Mouse (Mus musculus): ENCODE results near the gene Lrba. TPM values are rescaled to one million over a fixed set of nuclear protein-coding genes. Genes with fewer than 3 reads are reported as not detected.

Gene Lrba
- polyA plus RNA-seq, 1 experiment from 2014 or later = 2.4 TPM

DNA sequence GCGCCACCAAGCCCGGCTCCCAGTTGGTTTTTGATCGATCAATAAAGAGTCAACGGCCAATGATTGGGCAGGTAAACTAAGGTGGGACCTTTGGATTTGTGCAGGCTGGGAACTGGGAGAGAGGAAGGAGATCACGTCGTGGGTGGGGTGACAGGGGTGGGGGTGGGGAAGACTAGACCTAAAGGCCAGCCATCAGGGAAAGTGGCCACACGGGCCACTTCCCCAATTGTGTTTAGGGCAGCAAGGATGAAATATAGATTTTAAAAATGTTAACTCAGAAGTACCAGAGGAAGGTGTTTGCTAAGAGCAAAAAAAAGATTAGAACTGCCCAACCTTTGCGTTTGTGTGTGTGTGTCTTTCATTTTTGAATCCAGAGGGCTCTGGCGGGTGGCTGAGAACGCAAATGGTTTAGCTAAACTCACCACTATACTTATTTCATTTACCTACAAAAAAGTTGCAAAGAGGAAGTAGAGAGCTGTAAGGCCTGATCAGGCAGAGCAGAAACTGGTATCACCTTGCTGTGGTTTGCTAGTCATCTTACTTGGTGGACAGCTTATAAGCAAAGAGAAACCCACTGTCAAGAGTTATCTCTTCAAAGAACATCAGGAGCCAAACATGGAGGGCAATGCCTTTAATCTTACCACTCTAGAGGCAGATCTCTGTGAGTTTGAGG, 14.1 kb upstream of the Lrba start:
- Histone ChIP-seq H3K4me1 (replicated peaks) (no peaks in the 10 kb centered on the region), H3K27me3 (no peaks in the 10 kb centered on the region), H3K9me3 (replicated peaks) (no peaks in the 10 kb centered on the region), H3K4me3 (replicated peaks) (no peak overlapping the region), H3K4me2 (no peak overlapping the region), H3K9ac (no peak overlapping the region), H3K36me3 (replicated peaks) (no peaks in the 10 kb centered on the region), H3K27ac (replicated peaks) (no peak overlapping the region)
- 52% methylated on average over 10 of the region's 10 CpGs for WGBS (ENCODE audit: insufficient replicate concordance)
- no peak for ATAC-seq (ENCODE audit: insufficient read depth)

DNA sequence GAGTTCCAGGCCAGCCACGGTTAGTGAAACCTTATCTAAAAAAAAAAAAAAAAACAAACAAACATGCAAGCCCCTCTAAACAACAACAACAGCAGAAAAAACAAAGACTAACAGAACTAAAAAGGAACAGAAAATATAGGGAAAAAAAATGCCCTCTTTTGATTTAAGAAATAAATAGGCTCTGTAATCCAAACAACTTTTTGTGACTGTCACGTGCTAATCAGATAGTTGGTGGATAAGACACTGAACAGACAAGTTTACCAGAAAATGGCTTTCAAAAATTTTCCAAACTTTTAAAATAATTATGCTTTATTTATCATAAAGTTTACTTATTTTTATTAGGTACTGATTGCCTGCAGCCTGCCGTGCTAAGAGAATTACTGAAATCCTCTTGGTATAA, 13.5 kb upstream of the Lrba start:
- WGBS (ENCODE audit: insufficient replicate concordance) = 52% methylated on average over 3 of the region's 3 CpGs
- no peaks in the 10 kb centered on the region for H3K9me3 ChIP-seq (replicated peaks)
- no peak for ATAC-seq (ENCODE audit: insufficient read depth)
- no peak overlapping the region for H3K27ac ChIP-seq (replicated peaks)
- H3K36me3 ChIP-seq (replicated peaks) = no peaks in the 10 kb centered on the region
- no peak overlapping the region for H3K9ac ChIP-seq
- H3K4me1 ChIP-seq (replicated peaks) = no peaks in the 10 kb centered on the region
- no peaks in the 10 kb centered on the region for H3K27me3 ChIP-seq
- no peak overlapping the region for H3K4me2 ChIP-seq
- no peak overlapping the region for H3K4me3 ChIP-seq (replicated peaks)

DNA sequence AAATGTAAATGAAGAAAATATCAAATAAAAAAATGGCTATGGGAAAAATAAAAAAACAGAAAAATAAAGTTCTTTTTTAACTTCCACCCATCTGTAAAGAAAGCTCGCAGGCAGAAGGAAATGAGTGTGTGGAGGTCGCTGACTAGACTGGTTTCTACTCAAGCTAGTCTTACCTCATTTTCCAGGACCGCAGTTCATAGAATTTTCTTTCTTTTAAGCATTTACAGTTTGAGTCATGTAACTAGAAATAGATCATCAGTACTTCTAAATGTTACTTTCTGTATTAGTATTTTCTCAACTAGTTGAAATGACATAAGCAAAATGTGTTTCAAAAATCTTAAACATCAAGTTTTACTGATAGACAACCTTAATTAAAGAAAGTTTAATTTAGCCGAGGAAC, 10.2 kb upstream of the Lrba start:
- ATAC-seq (ENCODE audit: insufficient read depth) = no peak
- no peak overlapping the region for H3K4me3 ChIP-seq (replicated peaks)
- H3K27me3 ChIP-seq = no peaks in the 10 kb centered on the region
- H3K27ac ChIP-seq (replicated peaks) = no peak overlapping the region
- no peaks in the 10 kb centered on the region for H3K9me3 ChIP-seq (replicated peaks)
- no peaks in the 10 kb centered on the region for H3K36me3 ChIP-seq (replicated peaks)
- 57% methylated on average over 4 of the region's 4 CpGs for WGBS (ENCODE audit: insufficient replicate concordance)
- no peak overlapping the region for H3K9ac ChIP-seq
- H3K4me2 ChIP-seq = no peak overlapping the region
- no peaks in the 10 kb centered on the region for H3K4me1 ChIP-seq (replicated peaks)

DNA sequence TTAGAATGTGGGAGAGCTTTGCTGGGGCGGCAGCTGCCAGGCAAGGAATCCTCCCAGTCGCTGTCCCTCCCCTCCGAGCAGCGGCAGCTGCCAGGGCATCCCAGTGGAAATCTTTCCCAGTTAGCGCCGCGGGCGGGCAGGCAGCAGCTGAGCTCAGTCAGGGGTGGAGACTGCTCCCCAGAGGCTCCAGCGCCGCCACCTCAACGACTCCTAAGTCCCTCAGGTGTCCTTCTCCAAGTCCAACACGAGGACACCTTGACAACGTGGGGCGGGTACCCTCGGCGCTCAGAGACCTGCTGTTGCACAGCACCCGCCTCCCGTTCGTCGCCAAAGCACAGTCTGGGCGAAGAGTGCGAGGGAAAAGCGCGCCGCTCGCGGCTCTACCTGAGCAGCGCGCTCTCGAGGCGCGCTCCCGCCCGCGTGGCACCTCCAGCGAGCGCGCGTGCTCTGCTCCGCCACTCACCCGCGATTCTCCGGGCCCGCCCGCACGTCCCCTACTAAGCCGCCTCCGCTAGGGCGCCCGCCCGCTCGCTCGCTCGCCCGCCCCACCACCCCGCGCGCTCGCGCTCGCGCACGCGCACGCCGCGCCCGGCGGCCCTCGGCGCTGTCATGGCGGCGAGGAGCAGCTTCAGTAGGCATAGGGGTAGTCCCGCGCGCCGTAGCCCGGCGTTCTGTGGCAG, 706 bp upstream of the Lrba start:
- no peaks in the 10 kb centered on the region for H3K36me3 ChIP-seq (replicated peaks)
- peak overlapping the region; percentile 93 for H3K9ac ChIP-seq
- H3K27ac ChIP-seq (replicated peaks) = peak overlapping the region; percentile 95
- H3K4me1 ChIP-seq (replicated peaks) = peaks cover 21% of the 10 kb centered on the region
- under 1% methylated on average over 79 of the region's 79 CpGs for WGBS (ENCODE audit: insufficient replicate concordance)
- ATAC-seq (ENCODE audit: insufficient read depth) = peak; percentile 95
- no peaks in the 10 kb centered on the region for H3K9me3 ChIP-seq (replicated peaks)
- H3K4me2 ChIP-seq = peak overlapping the region; percentile 97
- no peaks in the 10 kb centered on the region for H3K27me3 ChIP-seq
- peak overlapping the region; percentile 97 for H3K4me3 ChIP-seq (replicated peaks)

DNA sequence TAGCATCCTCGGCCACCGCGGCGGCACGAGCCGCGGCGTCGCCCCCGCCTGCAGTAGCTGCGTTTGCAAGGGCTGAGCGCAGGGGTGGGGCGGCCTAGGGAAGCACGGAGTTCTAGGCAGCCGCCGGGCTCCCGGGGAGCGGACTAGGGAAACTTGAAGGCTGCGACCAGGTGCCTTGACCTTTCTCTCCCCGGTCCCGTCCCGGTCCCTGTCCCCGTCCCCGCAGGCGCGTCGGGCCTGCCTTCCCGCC, 241 bp upstream of the Lrba start:
- Histone ChIP-seq H3K27me3 (no peaks in the 10 kb centered on the region), H3K4me1 (replicated peaks) (peaks cover 21% of the 10 kb centered on the region), H3K9me3 (replicated peaks) (no peaks in the 10 kb centered on the region), H3K4me3 (replicated peaks) (peak overlapping the region; percentile 97), H3K27ac (replicated peaks) (peak overlapping the region; percentile 95), H3K4me2 (peak overlapping the region; percentile 97), H3K36me3 (replicated peaks) (peaks cover 4% of the 10 kb centered on the region; the same call in 1 of the 2 replicates), H3K9ac (peak overlapping the region; percentile 93)
- under 1% methylated on average over 27 of the region's 28 CpGs for WGBS (ENCODE audit: insufficient replicate concordance)
- no peak for ATAC-seq (ENCODE audit: insufficient read depth)

DNA sequence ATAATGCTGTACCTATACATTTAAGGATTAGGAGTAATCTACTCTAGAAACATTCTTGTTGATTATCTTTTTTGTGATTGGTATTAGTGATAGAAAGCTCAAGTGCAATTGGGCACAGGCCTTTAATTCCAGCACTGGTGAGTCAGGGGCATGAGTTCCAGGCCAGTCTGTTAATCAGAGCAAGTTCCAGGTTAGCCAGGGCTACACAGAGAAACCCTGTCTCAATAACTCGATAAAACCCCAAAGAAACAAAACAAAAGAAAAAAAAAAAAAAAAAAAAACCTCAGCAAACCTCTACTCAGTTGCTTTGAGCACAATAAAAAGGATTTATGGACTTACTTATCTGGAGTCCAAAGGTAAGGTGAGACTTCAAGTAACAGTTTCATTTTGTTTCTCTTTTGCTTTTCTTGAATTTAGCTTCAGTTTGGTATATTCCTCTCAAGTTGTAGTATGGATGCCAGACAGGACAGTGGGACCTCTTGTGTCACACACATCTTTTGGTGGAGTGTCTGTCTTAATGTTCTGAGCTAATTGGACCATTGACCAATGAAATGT, 7.1 kb downstream of the Lrba start:
- WGBS (ENCODE audit: insufficient replicate concordance) = 66% methylated on average over 1 of the region's 1 CpGs
- Histone ChIP-seq H3K4me3 (replicated peaks) (no peak overlapping the region), H3K9me3 (replicated peaks) (no peaks in the 10 kb centered on the region), H3K27ac (replicated peaks) (no peak overlapping the region), H3K4me2 (no peak overlapping the region), H3K4me1 (replicated peaks) (peaks cover 12% of the 10 kb centered on the region), H3K36me3 (replicated peaks) (peaks cover 7% of the 10 kb centered on the region; the same call in 1 of the 2 replicates), H3K27me3 (no peaks in the 10 kb centered on the region), H3K9ac (no peak overlapping the region)
- no peak for ATAC-seq (ENCODE audit: insufficient read depth)

DNA sequence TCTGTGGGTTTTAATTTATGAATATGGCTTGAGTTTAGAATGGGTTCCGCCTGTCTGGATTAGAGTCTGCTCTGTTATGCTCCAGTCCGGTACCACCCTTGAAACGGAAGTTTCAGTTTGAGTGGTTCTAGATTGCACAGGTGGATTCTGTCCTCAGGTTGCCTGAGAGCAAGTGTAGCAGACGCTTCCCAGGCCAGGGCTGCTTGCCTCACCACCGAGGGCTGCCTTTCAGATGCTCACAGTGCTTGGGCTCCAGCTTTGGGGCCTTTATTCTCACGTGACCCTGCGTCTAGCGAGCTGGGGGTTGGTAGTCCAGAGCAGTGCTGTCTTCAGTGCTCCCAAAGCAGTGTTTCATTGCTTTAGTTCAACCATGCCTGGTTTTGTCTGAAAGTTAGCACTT, 22.7 kb downstream of the Lrba start:
- H3K4me1 ChIP-seq (replicated peaks) = peaks cover 13% of the 10 kb centered on the region
- no peaks in the 10 kb centered on the region for H3K9me3 ChIP-seq (replicated peaks)
- no peak overlapping the region for H3K9ac ChIP-seq
- H3K4me2 ChIP-seq = no peak overlapping the region
- H3K27me3 ChIP-seq = no peaks in the 10 kb centered on the region
- no peak for ATAC-seq (ENCODE audit: insufficient read depth)
- H3K4me3 ChIP-seq (replicated peaks) = no peak overlapping the region
- no peak overlapping the region for H3K27ac ChIP-seq (replicated peaks)
- 76% methylated on average over 8 of the region's 8 CpGs for WGBS (ENCODE audit: insufficient replicate concordance)
- H3K36me3 ChIP-seq (replicated peaks) = no peaks in the 10 kb centered on the region

DNA sequence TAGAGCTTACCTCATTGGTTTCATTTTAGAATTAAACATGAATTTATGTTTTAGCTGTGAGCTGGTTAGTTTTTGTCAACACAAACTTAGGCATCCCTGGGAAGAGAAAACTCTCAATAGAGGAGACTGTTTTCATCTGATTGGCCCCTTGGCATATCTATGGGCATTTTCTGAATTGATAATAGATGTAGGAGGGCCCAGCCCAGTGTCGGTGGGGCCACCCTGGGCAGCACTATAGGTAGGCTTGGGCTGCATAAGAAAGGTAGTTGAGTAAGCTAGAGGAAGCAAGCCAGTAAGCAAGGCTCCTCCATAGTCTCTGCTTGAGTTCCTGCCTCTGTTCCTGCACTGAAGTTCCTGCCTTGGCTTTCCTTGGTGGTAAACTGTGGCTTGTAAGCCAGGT, 26.7 kb downstream of the Lrba start:
- Histone ChIP-seq H3K4me2 (peak overlapping the region; percentile 66), H3K36me3 (replicated peaks) (no peaks in the 10 kb centered on the region), H3K4me1 (replicated peaks) (peaks cover 33% of the 10 kb centered on the region), H3K9me3 (replicated peaks) (no peaks in the 10 kb centered on the region), H3K27me3 (no peaks in the 10 kb centered on the region), H3K27ac (replicated peaks) (peak overlapping the region; percentile 78), H3K4me3 (replicated peaks) (peak overlapping the region; percentile 47), H3K9ac (peak overlapping the region; percentile 41; the same call in 1 of the 2 replicates)
- ATAC-seq (ENCODE audit: insufficient read depth) = peak; percentile 98
- WGBS (ENCODE audit: insufficient replicate concordance) = 30% methylated on average over 1 of the region's 1 CpGs

DNA sequence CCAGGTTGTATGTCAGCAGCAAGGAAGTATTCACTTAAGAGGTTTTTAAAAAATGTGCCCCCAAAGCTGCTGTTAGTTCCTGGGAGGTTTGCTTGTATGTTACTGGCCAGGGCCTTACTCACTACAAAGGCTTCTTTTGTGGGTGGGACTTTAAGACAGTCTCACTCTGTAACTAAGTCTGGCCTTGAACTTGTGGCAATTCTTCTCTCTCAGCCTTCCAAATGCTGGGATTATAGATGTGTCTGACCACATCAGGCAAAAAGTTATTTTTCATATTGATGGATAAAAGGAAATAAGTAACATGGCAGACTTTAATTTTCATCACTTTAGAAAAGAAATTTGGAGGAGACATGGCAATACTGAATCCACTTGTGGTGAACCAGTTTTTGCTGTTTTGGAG, 28.1 kb downstream of the Lrba start:
- Histone ChIP-seq H3K9ac (0 out of 2 replicates have a peak overlapping the region, but pooled peaks have one; percentile 18), H3K36me3 (replicated peaks) (no peaks in the 10 kb centered on the region), H3K27ac (replicated peaks) (peak overlapping the region; percentile 64), H3K4me1 (replicated peaks) (peaks cover 33% of the 10 kb centered on the region), H3K27me3 (no peaks in the 10 kb centered on the region), H3K9me3 (replicated peaks) (no peaks in the 10 kb centered on the region), H3K4me2 (peak overlapping the region; percentile 42), H3K4me3 (replicated peaks) (peak overlapping the region; percentile 2; the same call in 1 of the 2 replicates)
- peak; percentile 45; the same call in 1 of the 2 replicates for ATAC-seq (ENCODE audit: insufficient read depth)

DNA sequence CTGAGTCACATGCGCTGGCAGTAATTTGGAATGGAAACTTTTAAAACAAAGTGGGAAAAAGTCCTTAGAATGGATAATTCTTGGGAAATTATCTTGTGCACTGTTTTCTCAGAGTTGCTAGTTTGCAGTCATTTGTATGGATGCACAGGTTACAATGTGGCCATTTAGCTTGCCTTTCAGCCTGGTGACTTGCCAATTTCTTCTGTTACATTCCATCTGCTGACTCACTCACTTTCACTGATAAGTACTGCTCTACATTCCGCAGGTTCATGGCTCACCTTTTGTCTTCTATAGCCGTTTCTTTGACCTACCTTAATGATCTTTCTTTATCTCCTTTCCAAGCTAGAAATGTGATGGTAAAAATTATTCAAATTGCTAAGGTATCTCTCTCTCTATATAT, 28.6 kb downstream of the Lrba start:
- H3K4me1 ChIP-seq (replicated peaks) = peaks cover 33% of the 10 kb centered on the region
- peak overlapping the region; percentile 64 for H3K27ac ChIP-seq (replicated peaks)
- peak overlapping the region; percentile 42 for H3K4me2 ChIP-seq
- no peaks in the 10 kb centered on the region for H3K36me3 ChIP-seq (replicated peaks)
- H3K9ac ChIP-seq = no peak overlapping the region
- peak; percentile 50; the same call in 1 of the 2 replicates for ATAC-seq (ENCODE audit: insufficient read depth)
- 49% methylated on average over 3 of the region's 3 CpGs for WGBS (ENCODE audit: insufficient replicate concordance)
- H3K4me3 ChIP-seq (replicated peaks) = 0 out of 2 replicates have a peak overlapping the region, but pooled peaks have one; percentile 2
- no peaks in the 10 kb centered on the region for H3K27me3 ChIP-seq
- H3K9me3 ChIP-seq (replicated peaks) = no peaks in the 10 kb centered on the region

DNA sequence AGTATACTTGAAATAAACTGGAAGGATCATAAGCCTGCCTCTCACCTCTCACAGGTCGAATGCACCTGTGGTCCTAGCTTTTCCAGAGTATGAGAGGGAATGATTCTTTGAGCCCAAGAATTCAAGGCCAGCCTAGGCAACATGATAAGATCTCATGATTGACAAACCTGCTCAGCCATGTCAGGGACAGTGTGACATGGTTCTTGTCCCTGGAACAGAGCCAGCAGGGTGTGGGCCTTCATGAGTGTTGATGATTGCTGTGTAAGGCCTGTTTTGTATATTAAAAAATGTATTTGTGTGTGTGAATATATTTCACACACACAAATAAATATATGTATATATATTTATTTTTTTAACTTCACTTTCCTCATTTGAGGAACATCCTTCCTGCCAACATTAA, 29.3 kb downstream of the Lrba start:
- no peaks in the 10 kb centered on the region for H3K27me3 ChIP-seq
- H3K4me2 ChIP-seq = peak overlapping the region; percentile 6; the same call in 1 of the 2 replicates
- H3K9me3 ChIP-seq (replicated peaks) = no peaks in the 10 kb centered on the region
- ATAC-seq (ENCODE audit: insufficient read depth) = no peak
- H3K9ac ChIP-seq = no peak overlapping the region
- peak overlapping the region; percentile 65 for H3K27ac ChIP-seq (replicated peaks)
- H3K36me3 ChIP-seq (replicated peaks) = no peaks in the 10 kb centered on the region
- no peak overlapping the region for H3K4me3 ChIP-seq (replicated peaks)
- H3K4me1 ChIP-seq (replicated peaks) = peaks cover 33% of the 10 kb centered on the region
- WGBS (ENCODE audit: insufficient replicate concordance) = 63% methylated on average over 1 of the region's 1 CpGs
